Mouse (Mus musculus): ENCODE measurements around the gene Vcam1. TPM values are rescaled to one million over a fixed set of nuclear protein-coding genes. Genes with fewer than 3 reads are reported as not detected.

Gene Vcam1
- 41.9 and 51.0 TPM in 2 replicates for polyA plus RNA-seq (2016; fragmentation: Nextera tagmentation; extraction: Ambion mirVana)

DNA sequence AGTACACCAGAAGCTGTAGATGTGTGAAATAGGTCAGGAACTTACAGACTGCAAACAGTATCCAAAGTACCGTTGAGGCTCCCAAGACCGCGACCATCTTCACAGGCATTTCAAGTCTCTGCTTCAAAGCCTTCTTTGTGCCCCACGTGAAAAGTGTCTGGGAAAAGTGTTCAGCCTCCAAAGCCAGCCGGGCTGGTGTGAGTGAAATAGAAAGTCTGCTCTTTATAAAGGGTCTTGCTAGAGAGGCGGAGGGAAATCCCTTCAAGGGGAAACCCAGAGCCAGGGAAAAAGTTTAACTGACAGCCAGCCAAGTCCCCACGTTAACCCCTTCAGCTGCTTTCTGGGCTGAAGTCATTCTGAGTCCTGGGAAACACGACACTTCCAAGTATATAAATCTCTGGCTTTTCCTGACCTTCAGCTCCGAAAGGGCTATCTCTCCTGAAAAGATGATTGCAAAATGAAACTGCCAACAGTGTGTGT, at the start of gene Vcam1:
Vcam1 (minus strand) TSS at position 430 of the 480 bp plus-strand sequence.
- no peaks in the 10 kb centered on the region for H3K36me3 ChIP-seq
- H3K9me3 ChIP-seq = no peaks in the 10 kb centered on the region
- no peak within 1 kb of the TSS for H3K27ac ChIP-seq
- no peaks in the 10 kb centered on the region for H3K27me3 ChIP-seq (replicated peaks)
- H3K4me3 ChIP-seq = peak within 1 kb of the TSS; percentile 18
- peak within 1 kb of the TSS; percentile 43 for H3K4me2 ChIP-seq (replicated peaks)
- H3K4me1 ChIP-seq = peaks cover 9% of the 10 kb centered on the region
- ATAC-seq (ENCODE audit: low FRiP score, low read depth) = peak; percentile 58
- no peak within 1 kb of the TSS for H3K9ac ChIP-seq
- WGBS = 2% methylated on average over 9 of the region's 9 CpGs

DNA sequence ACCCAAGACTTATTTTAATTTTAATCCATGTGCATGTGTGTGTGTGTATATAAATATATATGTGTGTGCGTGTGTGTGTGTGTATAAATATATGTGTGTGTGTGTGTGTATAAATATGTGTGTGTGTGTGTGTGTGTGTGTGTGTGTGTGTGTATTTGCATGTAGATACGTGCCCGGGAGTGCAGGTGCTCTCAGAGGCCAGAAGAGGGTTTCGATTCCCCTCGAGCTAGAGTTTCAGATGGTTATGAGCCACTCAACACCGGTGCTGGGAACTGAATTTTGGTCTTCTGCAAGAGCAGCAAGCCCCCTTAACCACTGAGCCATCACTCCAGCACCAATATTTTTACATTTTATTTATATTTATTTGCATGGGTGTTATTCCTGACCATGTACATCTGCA, 45.6 kb upstream of the Vcam1 start:
- WGBS = 93% methylated on average over 6 of the region's 6 CpGs
- Histone ChIP-seq H3K4me3 (no peak overlapping the region), H3K36me3 (no peaks in the 10 kb centered on the region), H3K9me3 (no peaks in the 10 kb centered on the region), H3K4me2 (replicated peaks) (no peak overlapping the region), H3K27ac (no peak overlapping the region), H3K9ac (no peak overlapping the region), H3K4me1 (no peaks in the 10 kb centered on the region), H3K27me3 (replicated peaks) (no peaks in the 10 kb centered on the region)
- ATAC-seq (ENCODE audit: low FRiP score, low read depth) = no peak

DNA sequence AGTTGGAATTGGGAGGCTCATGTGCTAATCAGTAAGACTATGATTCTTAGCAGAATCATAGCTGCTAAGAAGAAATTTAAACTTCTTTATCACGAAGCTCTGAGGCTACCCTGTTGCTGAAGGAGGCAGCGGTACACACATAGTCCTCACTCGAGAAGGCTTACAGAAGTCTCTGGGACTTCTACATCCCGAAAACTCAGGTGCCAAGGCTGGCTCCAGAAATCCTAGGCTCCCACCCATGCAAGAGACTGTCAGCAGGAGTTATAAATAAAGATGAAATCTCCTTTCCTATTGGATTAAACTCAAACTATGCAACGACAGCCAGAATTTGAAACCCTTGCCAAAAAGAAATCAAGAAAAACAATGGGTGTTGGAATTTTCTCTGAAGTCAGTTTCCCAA, 42.0 kb upstream of the Vcam1 start:
- Histone ChIP-seq H3K27ac (no peak overlapping the region), H3K27me3 (replicated peaks) (no peaks in the 10 kb centered on the region), H3K36me3 (no peaks in the 10 kb centered on the region), H3K9ac (no peak overlapping the region), H3K4me3 (no peak overlapping the region), H3K4me1 (no peaks in the 10 kb centered on the region), H3K4me2 (replicated peaks) (no peak overlapping the region), H3K9me3 (no peaks in the 10 kb centered on the region)
- ATAC-seq (ENCODE audit: low FRiP score, low read depth) = no peak
- 87% methylated on average over 5 of the region's 5 CpGs for WGBS

DNA sequence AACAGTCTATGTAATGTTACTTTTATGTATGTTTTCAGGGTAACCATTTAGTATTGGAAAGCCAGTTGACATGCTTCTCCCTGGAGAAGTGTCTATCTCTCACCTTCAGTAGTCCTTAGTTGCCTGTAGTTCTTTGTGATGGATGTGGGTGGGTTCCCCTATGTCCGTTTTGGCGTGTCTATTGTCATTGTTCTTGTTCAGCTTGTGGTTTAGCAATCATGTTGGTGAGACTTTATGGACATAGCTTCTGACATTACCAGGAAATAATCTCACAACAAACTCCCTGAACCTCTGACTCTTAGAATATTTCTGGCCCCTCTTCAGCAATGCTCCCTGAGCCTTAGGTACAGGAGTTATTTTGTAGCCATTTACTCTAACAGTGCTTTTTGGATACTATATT, 38.6 kb upstream of the Vcam1 start:
- H3K9ac ChIP-seq = no peak overlapping the region
- H3K4me3 ChIP-seq = no peak overlapping the region
- no peak overlapping the region for H3K4me2 ChIP-seq (replicated peaks)
- no peaks in the 10 kb centered on the region for H3K27me3 ChIP-seq (replicated peaks)
- H3K27ac ChIP-seq = no peak overlapping the region
- H3K9me3 ChIP-seq = no peaks in the 10 kb centered on the region
- WGBS = 82% methylated on average over 2 of the region's 2 CpGs
- no peaks in the 10 kb centered on the region for H3K4me1 ChIP-seq
- no peak for ATAC-seq (ENCODE audit: low FRiP score, low read depth)
- no peaks in the 10 kb centered on the region for H3K36me3 ChIP-seq

DNA sequence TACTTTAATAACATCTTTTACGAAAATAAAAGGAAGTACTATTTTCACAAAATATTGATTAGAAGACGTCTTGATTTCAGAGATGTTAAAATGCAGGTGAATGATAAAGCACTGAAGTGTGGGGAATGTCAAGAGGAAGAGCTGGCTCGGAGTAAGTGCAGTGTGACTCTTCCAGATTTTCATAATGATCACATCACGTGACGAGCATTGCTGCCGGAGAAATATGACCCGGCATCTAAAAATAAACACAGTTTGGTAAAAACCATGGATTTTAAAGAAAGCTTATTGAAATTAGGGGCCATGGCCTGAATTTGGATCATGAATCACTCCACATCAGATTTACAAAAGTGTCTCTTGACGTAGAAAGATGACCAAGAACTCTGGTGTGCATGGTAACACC, 36.8 kb upstream of the Vcam1 start:
- Histone ChIP-seq H3K27ac (no peak overlapping the region), H3K9me3 (no peaks in the 10 kb centered on the region), H3K4me1 (no peaks in the 10 kb centered on the region), H3K4me3 (no peak overlapping the region), H3K9ac (no peak overlapping the region), H3K36me3 (no peaks in the 10 kb centered on the region), H3K4me2 (replicated peaks) (no peak overlapping the region), H3K27me3 (replicated peaks) (no peaks in the 10 kb centered on the region)
- WGBS = 86% methylated on average over 8 of the region's 8 CpGs
- ATAC-seq (ENCODE audit: low FRiP score, low read depth) = no peak

DNA sequence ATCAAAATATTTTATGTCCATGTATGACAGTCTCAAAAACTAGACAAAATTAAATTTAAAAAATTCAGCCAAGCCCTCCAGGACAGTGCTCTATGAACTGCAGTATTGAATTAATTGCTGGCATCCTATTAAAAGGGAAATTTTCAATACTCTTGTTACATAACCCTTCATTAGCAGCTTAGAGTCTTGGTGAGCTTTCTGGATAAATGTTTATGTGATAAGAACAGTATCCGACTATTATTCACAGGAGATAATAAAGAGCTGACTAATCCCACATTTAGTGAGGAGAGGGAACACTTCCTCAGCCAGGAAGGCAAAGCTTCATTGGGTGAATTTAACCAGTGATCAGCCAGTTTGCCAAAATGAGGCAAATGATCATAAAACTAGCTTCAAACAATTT, 35.5 kb upstream of the Vcam1 start:
- no peak overlapping the region for H3K27ac ChIP-seq
- no peak overlapping the region for H3K4me3 ChIP-seq
- H3K4me2 ChIP-seq (replicated peaks) = no peak overlapping the region
- H3K4me1 ChIP-seq = no peaks in the 10 kb centered on the region
- no peaks in the 10 kb centered on the region for H3K27me3 ChIP-seq (replicated peaks)
- no peak overlapping the region for H3K9ac ChIP-seq
- ATAC-seq (ENCODE audit: low FRiP score, low read depth) = no peak
- no peaks in the 10 kb centered on the region for H3K36me3 ChIP-seq
- 85% methylated on average over 1 of the region's 1 CpGs for WGBS
- no peaks in the 10 kb centered on the region for H3K9me3 ChIP-seq

DNA sequence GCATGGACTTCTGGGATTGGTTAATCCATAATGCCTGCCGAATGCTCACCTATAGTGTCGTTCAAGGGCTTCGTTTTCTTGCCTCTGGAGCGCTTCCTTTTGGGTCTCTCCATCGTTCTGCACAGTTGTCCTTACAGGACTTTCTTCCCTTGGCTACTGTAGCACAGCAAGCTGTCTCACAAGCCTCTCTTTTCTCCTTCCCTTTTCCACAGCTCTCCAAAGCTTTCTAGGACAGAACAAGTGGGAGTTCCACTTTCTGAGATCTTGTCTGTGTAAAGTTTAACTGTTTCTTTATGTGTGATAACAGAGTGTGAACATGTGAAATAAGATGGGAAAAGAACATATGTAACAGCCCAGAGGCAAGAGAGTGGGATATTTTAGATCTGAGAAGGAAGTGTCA, 34.0 kb upstream of the Vcam1 start:
- 88% methylated on average over 5 of the region's 5 CpGs for WGBS
- Histone ChIP-seq H3K4me1 (no peaks in the 10 kb centered on the region), H3K36me3 (no peaks in the 10 kb centered on the region), H3K4me3 (no peak overlapping the region), H3K4me2 (replicated peaks) (no peak overlapping the region), H3K27ac (no peak overlapping the region), H3K9ac (no peak overlapping the region), H3K27me3 (replicated peaks) (no peaks in the 10 kb centered on the region), H3K9me3 (no peaks in the 10 kb centered on the region)
- no peak for ATAC-seq (ENCODE audit: low FRiP score, low read depth)

DNA sequence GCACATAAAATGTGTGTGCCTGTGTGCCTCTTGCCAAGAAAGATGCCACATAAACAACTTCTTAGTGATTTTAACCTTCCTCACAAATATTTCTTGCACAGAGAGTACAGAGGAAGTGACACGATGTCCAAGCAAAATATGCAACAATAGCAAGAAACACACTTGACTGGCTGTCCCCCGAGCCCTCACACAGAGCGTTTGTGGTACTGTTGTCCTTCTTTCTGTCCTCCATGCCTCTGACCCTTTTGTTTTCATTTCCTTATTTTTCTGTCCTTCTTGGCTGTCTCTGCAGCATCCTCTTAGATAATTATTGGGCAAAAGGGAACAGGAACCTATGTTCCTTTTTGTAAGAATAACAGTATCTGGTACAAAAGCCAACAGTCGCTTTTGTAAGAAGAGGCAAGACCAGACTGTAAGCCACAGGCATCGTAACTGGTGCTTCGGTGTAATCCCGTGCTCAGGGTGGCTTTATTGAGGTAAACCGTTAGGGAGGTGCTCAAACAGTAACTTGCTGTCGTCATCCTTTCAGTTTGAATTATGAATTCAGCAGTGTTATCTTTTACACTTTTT, 32.7 kb upstream of the Vcam1 start:
- H3K4me1 ChIP-seq = no peaks in the 10 kb centered on the region
- H3K4me3 ChIP-seq = no peak overlapping the region
- H3K9ac ChIP-seq = no peak overlapping the region
- no peak overlapping the region for H3K4me2 ChIP-seq (replicated peaks)
- ATAC-seq (ENCODE audit: low FRiP score, low read depth) = no peak
- no peaks in the 10 kb centered on the region for H3K36me3 ChIP-seq
- no peaks in the 10 kb centered on the region for H3K27me3 ChIP-seq (replicated peaks)
- H3K27ac ChIP-seq = no peak overlapping the region
- no peaks in the 10 kb centered on the region for H3K9me3 ChIP-seq
- 82% methylated on average over 9 of the region's 9 CpGs for WGBS

DNA sequence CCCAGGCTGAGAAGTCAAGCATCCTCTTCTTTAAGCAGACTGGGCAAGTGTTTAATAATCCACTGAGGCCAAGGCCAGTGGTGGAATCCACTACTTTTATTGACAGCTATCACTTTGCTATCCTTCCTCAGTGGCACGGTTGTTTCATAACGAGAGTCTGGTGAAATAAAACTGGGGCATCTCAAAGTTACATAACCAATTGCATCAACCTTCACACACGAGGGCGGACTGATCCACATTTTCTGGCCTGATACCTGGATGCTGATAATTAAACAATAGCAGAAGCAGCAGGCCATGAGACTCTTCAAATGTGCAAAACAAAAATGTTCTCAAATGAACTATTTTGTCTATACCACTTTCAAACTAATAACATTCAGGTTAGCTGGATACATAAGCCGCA, 29.9 kb upstream of the Vcam1 start:
- Histone ChIP-seq H3K4me1 (no peaks in the 10 kb centered on the region), H3K4me3 (no peak overlapping the region), H3K27me3 (replicated peaks) (no peaks in the 10 kb centered on the region), H3K4me2 (replicated peaks) (no peak overlapping the region), H3K9me3 (no peaks in the 10 kb centered on the region), H3K27ac (no peak overlapping the region), H3K9ac (no peak overlapping the region), H3K36me3 (no peaks in the 10 kb centered on the region)
- 96% methylated on average over 5 of the region's 5 CpGs for WGBS
- ATAC-seq (ENCODE audit: low FRiP score, low read depth) = no peak

DNA sequence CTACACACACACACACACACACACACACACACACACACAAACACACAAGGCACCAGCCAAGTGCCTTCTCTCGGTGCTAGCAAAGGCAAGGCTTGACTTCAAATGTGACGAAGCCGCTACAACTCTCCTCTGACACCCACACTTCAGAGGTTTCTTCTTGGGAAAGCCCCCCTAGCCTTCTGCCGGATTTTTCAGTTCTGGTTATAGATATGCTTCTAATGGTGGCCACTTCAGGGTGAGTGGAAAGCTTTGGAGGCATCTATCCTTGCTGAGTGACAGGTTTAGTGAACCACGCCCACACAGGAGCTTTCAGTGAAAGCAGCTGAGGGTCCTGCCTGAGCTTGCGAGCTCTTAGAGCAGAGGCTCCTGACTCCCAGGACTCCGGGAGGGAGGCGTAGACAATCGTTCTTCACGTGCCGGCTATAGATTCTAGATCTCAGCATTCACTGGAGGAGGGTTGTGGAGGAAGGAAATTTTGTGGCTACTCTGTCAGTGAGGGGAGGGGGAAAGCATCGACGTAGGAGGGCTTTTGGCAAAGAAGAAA, 28.0 kb upstream of the Vcam1 start:
- H3K4me3 ChIP-seq = no peak overlapping the region
- ATAC-seq (ENCODE audit: low FRiP score, low read depth) = no peak

DNA sequence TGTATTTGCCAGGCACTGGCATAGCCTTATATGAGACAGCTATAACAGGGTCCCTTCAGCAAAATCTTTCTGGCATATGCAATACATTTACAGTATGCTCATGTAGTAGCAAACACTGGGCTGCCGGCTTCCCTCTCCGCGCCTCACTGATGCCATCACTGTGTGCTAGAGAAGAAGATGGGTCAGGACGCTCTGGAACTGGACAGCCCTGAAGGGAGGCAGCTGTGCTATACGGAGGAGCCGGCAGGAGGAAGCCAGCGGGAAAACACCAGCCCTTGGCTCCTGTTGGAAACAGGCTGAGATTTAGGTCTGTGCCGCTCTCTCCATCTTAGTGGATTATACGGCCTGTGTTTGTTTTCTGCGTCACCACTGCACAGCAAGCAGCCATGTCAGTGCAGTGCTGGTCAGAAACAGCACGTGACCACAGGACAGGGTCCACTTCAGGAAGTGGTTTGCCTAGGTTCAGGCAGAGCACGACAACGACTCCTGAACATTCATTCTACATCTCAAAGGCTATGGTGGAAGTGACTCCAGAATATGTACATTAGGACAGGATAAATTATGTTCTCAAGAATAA, 20.7 kb upstream of the Vcam1 start:
- no peaks in the 10 kb centered on the region for H3K9me3 ChIP-seq
- H3K36me3 ChIP-seq = no peaks in the 10 kb centered on the region
- no peak for ATAC-seq (ENCODE audit: low FRiP score, low read depth)

More for the DNA sequence above, 28.0 kb upstream of the Vcam1 start:
- H3K9ac ChIP-seq = no peak overlapping the region
- WGBS = 74% methylated on average over 13 of the region's 13 CpGs
- H3K4me1 ChIP-seq = no peaks in the 10 kb centered on the region
- H3K36me3 ChIP-seq = no peaks in the 10 kb centered on the region
- no peaks in the 10 kb centered on the region for H3K27me3 ChIP-seq (replicated peaks)
- H3K27ac ChIP-seq = no peak overlapping the region
- no peaks in the 10 kb centered on the region for H3K9me3 ChIP-seq
- H3K4me2 ChIP-seq (replicated peaks) = no peak overlapping the region

DNA sequence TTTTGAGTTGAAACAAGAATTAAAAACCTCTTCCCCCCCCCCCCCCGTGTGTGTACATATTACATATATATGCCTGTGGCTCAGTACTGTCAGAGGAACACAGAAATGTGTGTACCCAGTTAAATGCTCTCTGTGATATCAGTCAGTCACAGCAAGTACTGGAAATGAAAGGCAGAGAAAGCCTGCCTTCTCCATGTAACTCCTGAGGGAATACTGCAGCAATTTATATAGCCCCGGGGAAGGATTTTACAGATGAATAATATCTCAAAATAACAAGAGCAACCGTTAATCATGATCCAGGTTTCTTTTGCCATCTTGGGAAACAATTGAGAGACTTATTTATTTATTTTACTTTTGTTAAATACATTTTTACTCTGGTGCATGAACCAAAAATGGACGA, 19.6 kb upstream of the Vcam1 start:
- Histone ChIP-seq H3K36me3 (no peaks in the 10 kb centered on the region), H3K4me3 (no peak overlapping the region), H3K4me2 (replicated peaks) (no peak overlapping the region), H3K4me1 (no peaks in the 10 kb centered on the region), H3K27me3 (replicated peaks) (no peaks in the 10 kb centered on the region), H3K9me3 (no peaks in the 10 kb centered on the region), H3K27ac (no peak overlapping the region), H3K9ac (no peak overlapping the region)
- no peak for ATAC-seq (ENCODE audit: low FRiP score, low read depth)
- 69% methylated on average over 4 of the region's 4 CpGs for WGBS

More for the DNA sequence above, 20.7 kb upstream of the Vcam1 start:
- no peak overlapping the region for H3K9ac ChIP-seq
- H3K27me3 ChIP-seq (replicated peaks) = no peaks in the 10 kb centered on the region
- 85% methylated on average over 13 of the region's 13 CpGs for WGBS
- no peak overlapping the region for H3K27ac ChIP-seq
- no peaks in the 10 kb centered on the region for H3K4me1 ChIP-seq
- no peak overlapping the region for H3K4me2 ChIP-seq (replicated peaks)
- H3K4me3 ChIP-seq = no peak overlapping the region

DNA sequence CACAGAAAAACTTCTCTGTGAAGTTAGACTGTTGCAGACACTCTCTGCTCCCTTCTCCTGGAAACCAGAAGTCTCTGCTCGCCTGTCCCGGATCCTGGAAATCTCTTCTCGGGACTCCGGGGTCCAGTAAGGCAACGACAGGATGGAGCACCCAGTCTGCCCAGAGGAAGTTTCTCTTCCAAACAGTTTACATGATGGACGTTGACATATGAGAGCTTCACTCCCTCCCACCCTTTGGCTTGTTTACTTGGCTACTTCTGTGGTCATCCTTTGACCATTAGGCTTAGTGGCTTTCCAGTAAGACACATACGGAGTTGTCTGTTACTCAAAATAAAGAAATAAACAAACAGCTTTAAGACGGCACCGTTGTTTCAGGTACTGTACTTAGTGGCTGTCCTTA, 19.2 kb upstream of the Vcam1 start:
- no peak for ATAC-seq (ENCODE audit: low FRiP score, low read depth)
- no peak overlapping the region for H3K9ac ChIP-seq
- H3K4me3 ChIP-seq = no peak overlapping the region
- H3K27ac ChIP-seq = no peak overlapping the region
- no peaks in the 10 kb centered on the region for H3K36me3 ChIP-seq
- no peaks in the 10 kb centered on the region for H3K27me3 ChIP-seq (replicated peaks)
- no peak overlapping the region for H3K4me2 ChIP-seq (replicated peaks)
- 80% methylated on average over 9 of the region's 9 CpGs for whole genome bisulfite sequencing
- H3K9me3 ChIP-seq = no peaks in the 10 kb centered on the region
- no peaks in the 10 kb centered on the region for H3K4me1 ChIP-seq
